Mouse (Mus musculus) heart, embryonic 16.5 days (tissue): ENCODE data around the gene Zfp1. TPM values are rescaled to one million over a fixed set of nuclear protein-coding genes. Genes with fewer than 3 reads are reported as not detected.

ENCODE experiments used
- ATAC-seq: fragments of 200-750 bp; cut with Nextera tagmentation; replicated peaks from 2 replicates; pipeline ENCODE4 v1.8.0; 2017; ENCODE audit warnings: moderate number of reproducible peaks; ENCODE audit not compliant: insufficient read depth, low FRiP score; ENCODE audit errors: extremely low read depth
- H3K27ac ChIP-seq: fragments of 300-500 bp; sonication (generic); 2 replicates; pipeline ENCODE4 v1.5.1; 2014; ENCODE audit warnings: mild to moderate bottlenecking, low read length, control low read depth, moderate library complexity
- H3K27me3 ChIP-seq: fragments of 300-500 bp; sonication (generic); 2 replicates; pipeline ENCODE4 v1.6.1; 2014; ENCODE audit warnings: low read length, mixed read lengths; ENCODE audit not compliant: control insufficient read depth, insufficient read depth
- H3K36me3 ChIP-seq: fragments of 300-500 bp; sonication (generic); 2 replicates; pipeline ENCODE4 v1.6.1; 2014; ENCODE audit not compliant: control insufficient read depth, insufficient read depth
- H3K4me1 ChIP-seq: fragments of 300-500 bp; sonication (generic); 2 replicates; pipeline ENCODE4 v1.6.1; 2014; ENCODE audit warnings: low read length, mixed read lengths; ENCODE audit not compliant: control insufficient read depth, insufficient read depth
- H3K4me2 ChIP-seq: fragments of 300-500 bp; sonication (generic); 2 replicates; pipeline ENCODE4 v1.6.1; 2014; ENCODE audit warnings: low read depth, mild to moderate bottlenecking, control low read depth, low read length
- H3K4me3 ChIP-seq: fragments of 300-500 bp; sonication (generic); 2 replicates; pipeline ENCODE4 v1.5.1; 2014; ENCODE audit warnings: mild to moderate bottlenecking, control low read depth, low read length
- H3K9ac ChIP-seq: fragments of 300-500 bp; sonication (generic); 2 replicates; pipeline ENCODE4 v1.6.1; 2014; ENCODE audit warnings: low read length, control low read depth
- H3K9me3 ChIP-seq: fragments of 300-500 bp; sonication (generic); replicated peaks from 2 replicates; pipeline ENCODE4 v1.6.1; 2016; ENCODE audit warnings: low read length; ENCODE audit not compliant: control insufficient read depth
- WGBS: fragments of 180-500 bp; shearing (Covaris S2); extraction: QIAGEN DNeasy Blood & Tissue Kit; methylation state at CpG from one replicate; pipeline ENCODE4 v1.1.7; 2014; 5-methylcytosine and 5-hydroxymethylcytosine counted together
- polyA plus RNA-seq: library from polyadenylated mRNA; unstranded; fragments of >200 nt; fragmentation: Nextera tagmentation; extraction: Ambion mirVana; gene quantifications from 2 replicates; pipeline ENCODE4 v1.2.1, GENCODE M21; 2015

Gene Zfp1
- polyA plus RNA-seq, 1 experiment from 2014 or later = 16.7 TPM

DNA sequence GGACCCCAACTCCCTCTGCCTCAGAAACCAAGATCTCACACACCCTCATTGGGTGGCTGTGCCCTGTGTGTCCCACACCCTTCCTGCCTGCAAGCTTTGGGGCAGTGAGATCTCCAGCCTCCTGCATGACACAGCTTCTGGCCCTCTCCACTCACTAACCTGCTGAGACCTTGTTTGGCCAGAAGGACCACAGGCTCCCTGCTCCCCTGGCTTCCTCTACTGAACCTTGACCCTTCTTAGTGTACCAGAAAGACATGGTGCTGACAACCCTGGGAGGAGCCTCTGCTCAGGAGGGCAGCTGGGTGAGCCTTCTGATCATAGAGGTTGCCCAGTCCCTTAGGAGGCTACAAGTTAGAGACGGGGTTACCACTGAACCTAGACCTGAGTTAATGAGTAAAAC is 66.0 kb downstream of the Zfp1 start:
- no peak overlapping the region for H3K4me2 ChIP-seq
- no peak overlapping the region for H3K4me3 ChIP-seq
- ATAC-seq = no peak
- no peaks in the 10 kb centered on the region for H3K4me1 ChIP-seq
- H3K27ac ChIP-seq = no peak overlapping the region
- no peak overlapping the region for H3K9ac ChIP-seq
- 95% methylated on average over 1 of the region's 1 CpGs for WGBS
- no peaks in the 10 kb centered on the region for H3K27me3 ChIP-seq
- no peaks in the 10 kb centered on the region for H3K9me3 ChIP-seq
- H3K36me3 ChIP-seq = peaks cover 42% of the 10 kb centered on the region

DNA sequence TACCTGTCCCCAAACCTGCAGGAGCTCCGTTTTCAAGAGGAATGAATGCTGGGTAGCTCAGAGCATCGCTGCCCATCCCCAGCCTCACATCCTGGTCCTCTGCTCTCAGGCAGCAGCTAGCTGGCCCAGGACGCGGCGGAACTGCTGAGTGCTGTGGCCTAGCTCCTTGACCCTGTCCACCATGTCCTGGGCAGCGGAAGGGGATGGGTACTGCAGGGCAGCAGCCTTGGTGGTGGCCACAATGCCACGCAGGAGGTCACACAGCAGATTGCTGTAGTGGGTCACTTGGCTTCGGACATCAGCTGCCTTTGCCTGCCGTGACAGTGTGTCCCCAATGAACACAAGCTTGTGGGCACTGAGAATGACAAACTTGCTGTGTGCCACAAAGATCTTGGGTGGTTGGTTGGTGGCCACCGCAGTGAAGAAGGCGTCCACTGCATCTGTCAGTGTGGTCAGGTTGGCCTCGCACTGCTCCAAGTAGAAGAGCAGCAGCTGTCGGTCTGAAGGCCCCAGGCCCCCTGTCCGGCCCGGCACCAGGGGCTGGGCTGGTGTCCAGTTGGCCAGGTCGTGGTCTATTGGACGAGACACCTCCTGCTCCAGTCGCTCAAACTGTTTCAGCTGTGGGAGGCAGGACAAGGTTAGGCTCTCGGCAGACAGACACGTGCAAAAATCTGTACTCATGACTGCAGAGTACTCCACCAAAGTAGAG is 67.7 kb downstream of the Zfp1 start:
- peaks cover 56% of the 10 kb centered on the region for H3K36me3 ChIP-seq
- WGBS = 88% methylated on average over 20 of the region's 20 CpGs

DNA sequence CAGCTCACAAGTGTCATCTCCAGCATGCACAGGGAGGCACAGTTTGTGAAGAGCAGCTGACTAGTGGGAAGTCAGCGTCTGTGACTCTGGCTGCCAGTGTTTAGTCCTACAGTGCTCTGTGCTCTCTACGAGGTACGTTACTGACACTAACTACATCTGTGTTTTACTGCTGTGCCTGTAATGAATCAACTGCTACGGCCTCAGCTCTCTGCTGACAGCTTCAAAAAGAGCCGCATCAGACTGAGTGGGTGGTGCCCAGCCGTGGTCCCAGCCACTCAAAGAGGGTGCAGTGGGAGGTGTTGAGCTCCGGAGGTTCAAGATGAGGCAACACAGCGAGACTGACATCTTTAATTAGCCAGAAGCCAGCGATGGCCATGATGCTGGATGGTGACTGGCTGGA is 68.9 kb downstream of the Zfp1 start:
- Histone ChIP-seq H3K4me1 (peaks cover 17% of the 10 kb centered on the region), H3K27me3 (no peaks in the 10 kb centered on the region)

More for the DNA sequence above, 67.7 kb downstream of the Zfp1 start:
- H3K4me1 ChIP-seq = peaks cover 5% of the 10 kb centered on the region
- no peak overlapping the region for H3K9ac ChIP-seq
- ATAC-seq = no peak
- no peaks in the 10 kb centered on the region for H3K9me3 ChIP-seq
- H3K27me3 ChIP-seq = no peaks in the 10 kb centered on the region
- no peak overlapping the region for H3K27ac ChIP-seq
- H3K4me3 ChIP-seq = no peak overlapping the region
- no peak overlapping the region for H3K4me2 ChIP-seq

DNA sequence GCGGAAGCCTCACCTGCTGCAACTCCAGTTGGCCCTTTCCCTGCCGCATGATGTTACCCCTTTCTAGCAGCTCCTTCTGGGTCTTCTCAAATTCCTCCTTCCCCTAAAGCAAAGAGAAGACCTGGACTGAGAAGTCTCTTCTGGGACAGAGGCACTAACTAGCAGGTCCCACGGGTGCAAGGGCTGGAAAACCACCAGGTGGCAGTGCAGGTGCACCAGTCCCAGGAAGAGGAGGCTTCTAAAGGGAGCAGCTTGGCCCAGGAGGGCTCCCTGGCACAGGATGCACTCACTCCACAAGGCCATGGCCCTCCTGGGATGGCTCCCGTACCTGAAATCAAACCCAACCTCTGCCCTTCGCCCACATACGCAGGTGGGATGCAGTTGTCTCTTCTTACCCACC is 69.4 kb downstream of the Zfp1 start:
- WGBS = 69% methylated on average over 6 of the region's 6 CpGs
- H3K9me3 ChIP-seq = no peaks in the 10 kb centered on the region

More for the DNA sequence above, 68.9 kb downstream of the Zfp1 start:
- Histone ChIP-seq H3K4me2 (no peak overlapping the region), H3K27ac (no peak overlapping the region), H3K9ac (no peak overlapping the region), H3K9me3 (no peaks in the 10 kb centered on the region), H3K4me3 (no peak overlapping the region), H3K36me3 (peaks cover 56% of the 10 kb centered on the region)
- ATAC-seq = no peak
- 55% methylated on average over 9 of the region's 9 CpGs for WGBS

DNA sequence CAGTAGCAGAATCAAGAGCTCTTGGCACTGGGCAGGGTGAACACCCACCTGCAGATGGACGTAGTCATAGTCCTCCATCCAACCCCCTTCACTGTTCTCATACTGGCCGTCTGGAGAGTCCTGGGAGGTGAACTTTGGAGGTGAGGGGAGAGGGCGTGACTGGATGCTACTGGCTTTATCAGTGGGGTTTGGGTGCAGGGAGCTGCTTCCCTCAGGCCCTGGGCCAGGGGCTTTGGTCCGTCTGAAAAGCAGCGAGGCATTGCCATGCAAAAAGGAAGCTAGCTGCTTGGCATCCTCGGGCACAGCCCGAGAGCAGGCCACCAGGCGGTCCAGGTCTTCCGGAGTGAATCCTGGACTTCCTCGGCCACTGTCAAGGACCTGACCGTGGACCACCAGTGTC is 70.1 kb downstream of the Zfp1 start:
- no peak overlapping the region for H3K9ac ChIP-seq
- no peaks in the 10 kb centered on the region for H3K9me3 ChIP-seq
- no peaks in the 10 kb centered on the region for H3K27me3 ChIP-seq
- no peak for ATAC-seq
- no peak overlapping the region for H3K27ac ChIP-seq
- H3K4me3 ChIP-seq = no peak overlapping the region
- peaks cover 29% of the 10 kb centered on the region for H3K4me1 ChIP-seq
- 88% methylated on average over 11 of the region's 11 CpGs for WGBS
- no peak overlapping the region for H3K4me2 ChIP-seq
- H3K36me3 ChIP-seq = peaks cover 53% of the 10 kb centered on the region

More for the DNA sequence above, 69.4 kb downstream of the Zfp1 start:
- H3K27me3 ChIP-seq = no peaks in the 10 kb centered on the region
- no peak overlapping the region for H3K4me2 ChIP-seq
- H3K4me3 ChIP-seq = no peak overlapping the region
- no peak overlapping the region for H3K27ac ChIP-seq
- peaks cover 22% of the 10 kb centered on the region for H3K4me1 ChIP-seq
- H3K9ac ChIP-seq = no peak overlapping the region
- ATAC-seq = no peak
- peaks cover 56% of the 10 kb centered on the region for H3K36me3 ChIP-seq

DNA sequence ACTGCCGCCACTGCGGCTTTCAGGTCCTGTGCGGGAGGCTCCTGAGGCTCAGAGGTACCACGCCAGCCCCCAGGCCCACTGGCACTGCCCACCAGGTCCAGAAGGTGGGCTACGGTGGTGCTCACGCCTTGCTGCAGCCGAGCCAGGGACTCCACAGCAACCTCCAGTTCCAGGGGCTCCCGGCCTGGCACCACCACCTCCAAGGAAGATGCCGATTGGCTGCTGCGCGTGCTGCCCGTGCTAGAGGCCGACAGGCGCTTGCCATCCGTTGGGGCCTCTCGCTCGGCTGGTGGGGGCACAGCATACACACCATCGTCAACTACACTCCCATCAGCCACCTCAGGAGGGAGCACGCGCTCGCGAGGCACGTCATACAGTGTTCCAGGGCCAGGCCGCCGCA is 70.6 kb downstream of the Zfp1 start:
- WGBS = 88% methylated on average over 25 of the region's 25 CpGs
- Histone ChIP-seq H3K9me3 (no peaks in the 10 kb centered on the region), H3K9ac (no peak overlapping the region), H3K4me1 (peaks cover 34% of the 10 kb centered on the region), H3K4me2 (no peak overlapping the region), H3K27me3 (no peaks in the 10 kb centered on the region), H3K4me3 (no peak overlapping the region), H3K36me3 (peaks cover 54% of the 10 kb centered on the region), H3K27ac (no peak overlapping the region)
- no peak for ATAC-seq

DNA sequence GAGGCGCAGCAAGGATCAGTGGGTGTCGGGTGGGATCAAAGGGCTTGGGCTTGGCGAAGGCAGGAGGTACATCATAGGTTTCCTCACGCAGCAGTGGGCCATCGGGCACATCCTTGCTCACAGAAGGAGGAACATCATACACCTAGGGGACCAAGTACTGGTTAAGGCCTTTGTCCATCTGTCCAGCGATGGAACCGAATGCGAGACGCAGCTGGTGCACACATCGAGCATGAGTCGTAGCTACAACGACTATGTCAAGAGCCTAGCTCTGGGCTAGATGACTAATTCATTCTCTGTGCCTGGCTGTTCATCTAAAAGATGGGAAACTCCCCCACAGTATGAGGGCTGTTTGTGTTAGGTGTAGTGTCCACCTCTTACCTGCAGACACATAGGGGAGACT is 71.1 kb downstream of the Zfp1 start:
- Histone ChIP-seq H3K36me3 (peaks cover 57% of the 10 kb centered on the region), H3K27ac (no peak overlapping the region), H3K4me1 (peaks cover 37% of the 10 kb centered on the region), H3K4me3 (no peak overlapping the region), H3K27me3 (no peaks in the 10 kb centered on the region), H3K4me2 (no peak overlapping the region), H3K9me3 (no peaks in the 10 kb centered on the region), H3K9ac (no peak overlapping the region)
- ATAC-seq = no peak
- 90% methylated on average over 12 of the region's 12 CpGs for WGBS

DNA sequence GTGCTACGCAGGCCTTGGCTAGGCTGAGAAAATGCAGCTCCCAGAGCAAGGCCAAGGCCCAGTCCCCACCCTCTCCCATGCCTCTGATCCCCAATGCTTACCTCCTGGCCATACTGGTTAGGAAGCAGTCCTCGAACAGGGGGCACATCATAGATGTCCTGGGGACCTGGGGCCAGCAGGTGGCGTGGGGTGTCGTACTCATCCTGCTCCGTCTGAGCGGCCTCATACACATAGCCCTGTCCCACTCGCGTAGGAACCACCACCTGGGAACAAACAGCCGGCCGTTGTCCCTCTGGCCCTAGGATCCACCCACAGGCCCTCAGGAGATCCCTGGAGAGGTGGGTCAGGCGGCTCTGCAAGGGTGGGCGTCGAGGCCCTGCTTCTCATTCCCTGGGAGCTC is 72.3 kb downstream of the Zfp1 start:
- H3K9ac ChIP-seq = no peak overlapping the region
- peaks cover 47% of the 10 kb centered on the region for H3K4me1 ChIP-seq
- no peaks in the 10 kb centered on the region for H3K27me3 ChIP-seq
- WGBS = 83% methylated on average over 13 of the region's 13 CpGs
- H3K4me3 ChIP-seq = no peak overlapping the region
- no peak overlapping the region for H3K4me2 ChIP-seq
- H3K36me3 ChIP-seq = peaks cover 58% of the 10 kb centered on the region
- H3K9me3 ChIP-seq = no peaks in the 10 kb centered on the region
- no peak for ATAC-seq
- H3K27ac ChIP-seq = peak overlapping the region; percentile 98

DNA sequence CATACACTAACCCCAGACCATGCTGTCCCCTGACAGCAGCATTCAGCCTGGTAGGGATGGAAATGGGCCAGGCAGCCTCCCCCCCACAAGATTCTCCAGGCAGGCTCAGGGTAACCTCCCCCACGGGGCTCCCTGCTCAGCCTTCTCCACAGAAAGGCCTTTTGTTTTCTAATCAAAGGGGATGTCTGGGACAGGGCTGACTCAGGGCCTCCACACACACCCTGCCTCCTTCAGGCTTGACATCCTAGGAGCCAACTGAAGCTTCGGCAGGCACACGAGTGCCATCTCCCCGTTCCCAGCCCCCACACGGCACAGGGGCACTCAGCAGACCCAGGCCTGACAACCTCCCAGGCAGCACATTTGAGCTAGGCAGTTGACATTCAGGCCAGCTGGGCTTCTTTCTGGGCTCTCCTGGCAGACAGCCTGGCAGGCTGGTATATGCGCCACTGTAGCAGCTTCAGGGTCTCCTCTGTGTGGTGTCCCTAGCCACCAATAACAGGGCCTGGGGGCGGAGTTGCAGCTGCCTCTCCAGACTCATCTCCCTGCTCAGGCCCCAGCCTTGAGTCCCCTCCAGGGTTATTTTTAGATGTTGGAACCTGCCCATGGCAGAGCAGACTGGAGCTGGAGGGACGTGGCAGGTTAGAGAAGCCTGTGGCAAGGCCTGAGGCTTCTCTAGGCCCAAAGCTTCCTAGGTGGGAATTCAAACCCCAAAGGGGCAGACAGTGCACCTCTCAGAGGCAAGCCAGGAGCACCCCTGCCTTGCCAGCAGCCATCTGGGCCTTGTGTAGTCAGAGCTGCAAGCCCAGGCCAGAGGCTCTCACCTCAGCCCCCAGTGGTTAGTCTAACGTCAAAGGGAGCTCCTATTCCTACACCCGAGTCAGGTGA is 73.6 kb downstream of the Zfp1 start:
- ATAC-seq = peak; percentile 91
- WGBS = 21% methylated on average over 10 of the region's 10 CpGs
- H3K4me1 ChIP-seq = peaks cover 50% of the 10 kb centered on the region

More for the DNA sequence above, 73.6 kb downstream of the Zfp1 start:
- H3K9me3 ChIP-seq = no peaks in the 10 kb centered on the region
- peak overlapping the region; percentile 74 for H3K9ac ChIP-seq
- H3K36me3 ChIP-seq = peaks cover 54% of the 10 kb centered on the region
- no peaks in the 10 kb centered on the region for H3K27me3 ChIP-seq
- peak overlapping the region; percentile 54 for H3K4me2 ChIP-seq
- H3K27ac ChIP-seq = peak overlapping the region; percentile 98
- peak overlapping the region; percentile 15; the same call in 1 of the 2 replicates for H3K4me3 ChIP-seq
